ENCODE assay signal across 12 mouse cellular contexts in genomic region chr9:69667064-69667533, GRCm38 (mm10).
DNase-seq lines count a peak whose midpoint lies in the region; TF ChIP-seq lines count a peak whose summit lies in the region.
"Had no signal": no experiment of that assay in that cellular context is flagged by ENCODE, and none has a peak within 500 bp of the region (broad histone marks: within the 10 kb centered on the region; RNA-seq: fewer than 3 reads in every experiment).

No protein-coding gene starts in this region.

- H3K4me1 ChIP-seq in lung, adult 2 months (ENCODE audit: control insufficient read depth, insufficient read depth, low read length): no peaks in the 10 kb centered on the region

- 36% methylated on average over 7 of the region's 7 CpGs for WGBS in lung, adult 2 months

- DNase-seq in gastrocnemius, postnatal 10 days: peak; percentile 16
- no peak for DNase-seq in gastrocnemius, postnatal 36 days
- peak; percentile 4 for DNase-seq in lung, postnatal 36 days
- no peak for DNase-seq in lung, adult 2 months
- DNase-seq in brain, embryonic 14.5 days (ENCODE audit: low read depth): peak; percentile 90
- DNase-seq in layer of hippocampus, postnatal 14 days (ENCODE audit: low spot score in 2 of 2): peak; percentile 17 to 45
- DNase-seq in kidney, postnatal 10 days: no peak
- DNase-seq: adrenal gland, adult 2 months; heart, postnatal 10 days; kidney, postnatal 14 days; thymus, postnatal 36 days had no signal

- no peak for TF ChIP-seq CTCF in lung, adult 2 months (IDR thresholded peaks at IDR 0.05; ENCODE audit: insufficient read depth, low read length)
- TF ChIP-seq CTCF in brain, embryonic 14.5 days (IDR thresholded peaks at IDR 0.05; ENCODE audit: borderline replicate concordance, extremely low read depth, insufficient read depth, insufficient read length): no peak

- intact Hi-C loops in gastrocnemius, postnatal 36 days (cut with DNase I): no loop called here

- H3K4me3 ChIP-seq in lung, adult 2 months (replicated peaks; ENCODE audit: extremely low read depth, low read depth, low read length): no peak overlapping the region
- H3K4me3 ChIP-seq: limb, embryonic 13.5 days had no signal

- no peak for TF ChIP-seq POLR2A in lung, adult 2 months (IDR thresholded peaks at IDR 0.05; ENCODE audit: borderline replicate concordance, extremely low read depth, low read depth, low read length)
- no peak for TF ChIP-seq POLR2A in brain, embryonic 14.5 days (IDR thresholded peaks at IDR 0.05; ENCODE audit: borderline replicate concordance, extremely low read depth, insufficient read depth, insufficient read length, poor library complexity, severe bottlenecking)

Comparison
In these comparisons a context has a peak if more than half of its experiments do, and no peak if none do; other contexts are left out.
1. DNase-seq: peak in gastrocnemius, postnatal 10 days (single experiment), lung, postnatal 36 days (single experiment), brain, embryonic 14.5 days (single experiment) and layer of hippocampus, postnatal 14 days (2 of 2); none in gastrocnemius, postnatal 36 days (0 of 2), lung, adult 2 months (single experiment) and kidney, postnatal 10 days (single experiment).